Mouse (Mus musculus): ENCODE measurements at regions not wholly inside any gene's neighbourhood (a gene's known extent, or its start where the extent isn't known, plus 50 kb on each side); places are given as distances from the start of the nearest gene placed in this dataset.

DNA sequence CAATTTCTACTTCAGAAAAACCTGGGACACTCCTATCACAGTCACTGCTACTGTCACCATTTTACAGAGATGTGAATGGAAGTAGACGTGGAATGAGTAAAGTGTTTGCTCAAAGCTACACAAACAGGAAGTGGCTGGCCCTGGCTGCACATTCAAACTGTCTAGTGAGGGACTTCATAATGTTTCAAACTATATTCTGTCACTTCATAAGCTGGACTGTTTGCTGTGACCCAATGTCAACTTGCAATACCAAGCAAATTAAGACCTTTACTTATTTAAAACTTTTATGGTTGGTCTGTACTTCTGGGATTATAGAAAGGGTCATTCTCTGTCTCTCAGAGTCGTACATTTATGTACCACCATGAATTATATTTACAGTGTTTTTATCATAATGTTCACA lies 53.9 kb downstream of the Gm11361 start:
- DNase-seq (ENCODE audit: low spot score) = no peak

GRCm38 (mm10) chr13:28311658-28312057 lies 54.3 kb downstream of the Gm11361 start:
- DNase-seq (ENCODE audit: low spot score) = no peak

DNA sequence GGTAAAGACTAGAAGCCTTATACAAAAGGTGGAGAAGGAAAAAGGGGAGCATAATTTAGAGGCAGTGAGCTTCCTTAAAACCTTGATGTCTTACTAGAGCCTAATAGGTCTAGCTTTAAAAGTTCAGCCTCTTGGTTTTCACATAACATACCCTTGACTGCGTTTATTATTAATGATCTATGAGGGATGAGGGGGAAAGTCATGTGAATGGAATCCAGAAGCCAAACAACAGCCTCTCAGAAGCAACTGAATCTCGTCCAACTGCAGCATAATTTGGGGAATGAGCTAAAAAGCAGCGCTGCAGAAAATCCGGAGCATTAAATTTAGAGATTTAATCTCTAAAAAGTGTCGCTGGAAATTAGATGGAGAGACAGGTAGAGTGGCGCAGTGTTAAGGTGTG lies 54.8 kb downstream of the Gm11361 start:
- DNase-seq (ENCODE audit: low spot score) = no peak

GRCm38 (mm10) chr13:28313459-28313858 lies 56.1 kb downstream of the Gm11361 start:
- no peak for DNase-seq (ENCODE audit: low spot score)

DNA sequence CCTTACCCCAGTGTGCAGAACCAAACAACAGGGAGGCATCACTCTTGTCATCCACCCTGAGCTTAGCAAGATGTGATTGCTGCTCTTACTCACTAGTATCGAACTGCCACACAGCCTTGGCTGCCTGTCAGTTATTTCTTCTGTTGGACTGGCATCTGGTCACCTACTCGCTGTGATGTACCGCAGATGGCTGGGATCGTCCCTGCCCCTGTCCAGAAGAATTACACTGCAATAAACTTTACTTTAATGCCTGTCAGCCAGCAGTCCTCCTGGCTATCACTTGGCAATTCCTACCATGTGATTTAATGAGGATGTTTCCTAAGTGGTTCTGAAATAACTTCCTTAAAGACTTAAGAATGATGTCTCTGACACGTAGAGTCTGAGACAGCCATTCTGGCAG lies 57.7 kb downstream of the Gm11361 start:
- peak; percentile 23 for DNase-seq (ENCODE audit: low spot score)

Measured in embryo, embryonic 10 days (tissue).